Mouse (Mus musculus): ENCODE measurements around the gene Med28.

Med28 gene

GRCm38 (mm10) chr5:45519960-45520808 lies at the start of gene Med28:
Gene Med28, plus strand, starts transcription at chr5:45520229.
- DNase-seq (ENCODE audit: low read depth in 2 of 2, low spot score in 2 of 2), result peak; percentile 89 to 90

GRCm38 (mm10) chr5:45472880-45473450 lies 47.1 kb upstream of the Med28 start:
- DNase-seq (ENCODE audit: low read depth in 2 of 2, low spot score in 2 of 2), result no peak

GRCm38 (mm10) chr5:45473521-45473920 lies 46.5 kb upstream of the Med28 start:
- DNase-seq (ENCODE audit: low read depth in 2 of 2, low spot score in 2 of 2), result no peak

- DNase-seq (ENCODE audit: low read depth in 2 of 2, low spot score in 2 of 2), result peak; percentile 39 to 62
Measured at GRCm38 (mm10) chr5:45474215-45474614, 45.8 kb upstream of the Med28 start.

GRCm38 (mm10) chr5:45474758-45475157 lies 45.3 kb upstream of the Med28 start:
- DNase-seq (ENCODE audit: low read depth in 2 of 2, low spot score in 2 of 2), result no peak

GRCm38 (mm10) chr5:45475771-45476170 lies 44.3 kb upstream of the Med28 start:
- no peak for DNase-seq (ENCODE audit: low read depth in 2 of 2, low spot score in 2 of 2)

GRCm38 (mm10) chr5:45476288-45476687 lies 43.7 kb upstream of the Med28 start:
- DNase-seq (ENCODE audit: low read depth in 2 of 2, low spot score in 2 of 2), result no peak

GRCm38 (mm10) chr5:45477601-45478000 lies 42.4 kb upstream of the Med28 start:
- DNase-seq (ENCODE audit: low read depth in 2 of 2, low spot score in 2 of 2), result no peak

- no peak for DNase-seq (ENCODE audit: low read depth in 2 of 2, low spot score in 2 of 2)
Measured at GRCm38 (mm10) chr5:45480066-45480465, 40.0 kb upstream of the Med28 start.

GRCm38 (mm10) chr5:45481125-45481524 lies 38.9 kb upstream of the Med28 start:
- DNase-seq (ENCODE audit: low read depth in 2 of 2, low spot score in 2 of 2), result no peak

GRCm38 (mm10) chr5:45482607-45483006 lies 37.4 kb upstream of the Med28 start:
- DNase-seq (ENCODE audit: low read depth in 2 of 2, low spot score in 2 of 2), result no peak

- DNase-seq (ENCODE audit: low read depth in 2 of 2, low spot score in 2 of 2), result no peak
Measured at GRCm38 (mm10) chr5:45483654-45484053, 36.4 kb upstream of the Med28 start.

GRCm38 (mm10) chr5:45491776-45492175 lies 28.3 kb upstream of the Med28 start:
- no peak for DNase-seq (ENCODE audit: low read depth in 2 of 2, low spot score in 2 of 2)

- DNase-seq (ENCODE audit: low read depth in 2 of 2, low spot score in 2 of 2), result peak; percentile 96 to 97
Measured at GRCm38 (mm10) chr5:45493191-45494092, 26.6 kb upstream of the Med28 start, which contains the start of gene Lap3. Gene Lap3, plus strand, starts transcription at chr5:45493374.

- DNase-seq (ENCODE audit: low read depth in 2 of 2, low spot score in 2 of 2), result no peak
Measured at GRCm38 (mm10) chr5:45494093-45494755, 25.8 kb upstream of the Med28 start.

- no peak for DNase-seq (ENCODE audit: low read depth in 2 of 2, low spot score in 2 of 2)
Measured at GRCm38 (mm10) chr5:45495429-45495975, 24.5 kb upstream of the Med28 start.

GRCm38 (mm10) chr5:45496042-45496441 lies 24.0 kb upstream of the Med28 start:
- no peak for DNase-seq (ENCODE audit: low read depth in 2 of 2, low spot score in 2 of 2)

GRCm38 (mm10) chr5:45496479-45496878 lies 23.6 kb upstream of the Med28 start:
- no peak for DNase-seq (ENCODE audit: low read depth in 2 of 2, low spot score in 2 of 2)

GRCm38 (mm10) chr5:45496930-45497550 lies 23.0 kb upstream of the Med28 start:
- DNase-seq (ENCODE audit: low read depth in 2 of 2, low spot score in 2 of 2), result no peak

GRCm38 (mm10) chr5:45497564-45497963 lies 22.5 kb upstream of the Med28 start:
- DNase-seq (ENCODE audit: low read depth in 2 of 2, low spot score in 2 of 2), result no peak

Measured in CD8-positive naive resting alpha-beta T cell, adult 2 months (primary cell).